Mouse (Mus musculus) Patski (cell line): ENCODE measurements around the gene Chrne. TPM values are rescaled to one million over a fixed set of nuclear protein-coding genes. Genes with fewer than 3 reads are reported as not detected.
A peak's percentile ranks its signal among the peaks of the same experiment; 100 is the strongest.

Source experiments
- ATAC-seq: fragments of 100-300 bp; one replicate; pipeline ENCODE4 v1.8.0; 2021
- CTCF ChIA-PET: fragments of 350-600 bp; sonication (Branson Sonifier 250); formaldehyde crosslinking; loops from one replicate; lab custom pipeline; 2022; ENCODE audit warnings: inconsistent platforms; lab: Charles Lee
- POLR2A ChIA-PET: fragments of 350-600 bp; sonication (Branson Sonifier 250); formaldehyde crosslinking; loops from one replicate; lab custom pipeline; 2022; ENCODE audit warnings: antibody characterized with exemption, inconsistent platforms; lab: Charles Lee
- DNase-seq: peaks from one replicate; pipeline ENCODE4 v3.0.0-alpha.2; 2011; ENCODE audit warnings: low read depth, low spot score
- H3K27me3 ChIP-seq: fragments of 371-371 bp; one replicate; pipeline ENCODE4 v1.5.1; 2021
- CTCF ChIP-seq: fragments of 100-300 bp; IDR thresholded peaks from one replicate; pipeline ENCODE4 v1.5.1; 2021
- in situ Hi-C: fragments of 300-500 bp; cut with MboI; formaldehyde crosslinking; loops from 3 replicates; pipeline ENCODE4 v1.11.1; 2018; ENCODE audit warnings: low pct_unique_long_range_greater_than_20kb, mixed read lengths
- polyA plus RNA-seq: library from polyadenylated mRNA; unstranded; gene quantifications from one replicate; pipeline ENCODE4 v1.2.3, GENCODE M21; 2021

The Chrne gene
- polyA plus RNA-seq, 1 experiment from 2014 or later = not detected

DNA sequence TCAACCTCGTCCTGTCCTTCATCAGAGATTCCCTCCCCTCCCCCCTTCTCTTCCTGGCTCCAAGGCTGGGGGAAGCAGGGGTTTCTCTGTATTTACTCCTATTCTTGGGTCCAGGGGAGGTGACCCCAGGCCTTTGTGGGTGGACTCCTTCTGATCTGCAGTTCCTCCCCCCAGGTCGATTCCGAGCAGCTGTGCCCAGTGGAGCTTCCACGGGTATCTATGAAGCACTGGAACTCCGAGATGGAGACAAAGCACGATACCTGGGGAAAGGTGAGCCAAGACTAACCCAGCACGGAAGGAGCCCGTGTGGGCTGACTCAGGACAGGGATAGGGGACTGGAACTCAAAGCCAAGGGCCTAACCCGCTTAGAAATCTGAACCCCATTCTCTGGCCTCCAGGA, 39.0 kb upstream of the Chrne start:
- no peak for TF ChIP-seq CTCF
- POLR2A ChIA-PET = interaction anchor here (6.4 kb wide), 1 partner anchor 10 kb away, joined by 52 read pairs; the partner anchor contains the start of gene Spag7
- H3K27me3 ChIP-seq = no peaks in the 10 kb centered on the region
- no peak for ATAC-seq
- no peak for DNase-seq
- CTCF ChIA-PET = no interaction called here
- in situ Hi-C loops = no loop called here

DNA sequence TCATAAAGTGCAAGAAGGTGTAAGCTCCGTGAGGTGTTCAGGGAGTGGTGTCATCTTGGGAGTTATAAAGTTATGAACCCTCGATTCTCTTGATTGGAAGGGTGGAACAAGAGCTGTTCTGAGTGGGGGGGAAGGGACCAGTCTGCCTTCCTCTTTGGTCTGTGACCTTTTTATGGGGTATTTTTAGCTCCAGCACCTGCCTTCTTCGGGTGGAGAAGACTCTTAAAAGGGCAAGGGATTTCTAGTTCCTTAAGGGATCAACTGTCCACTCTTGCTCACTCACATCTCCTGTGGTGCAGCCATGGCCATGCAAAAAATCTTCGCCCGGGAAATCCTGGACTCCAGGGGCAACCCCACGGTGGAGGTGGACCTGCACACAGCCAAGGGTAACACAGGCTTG, 38.6 kb upstream of the Chrne start:
- DNase-seq = no peak
- TF ChIP-seq CTCF = no peak
- POLR2A ChIA-PET = interaction anchor here (6.4 kb wide), 1 partner anchor 10 kb away, joined by 52 read pairs; the partner anchor contains the start of gene Spag7
- ATAC-seq = no peak
- CTCF ChIA-PET = interaction anchor here (2.0 kb wide), 1 partner anchor 8 kb away, joined by 7 read pairs; no protein-coding TSS in a partner anchor
- in situ Hi-C loops = no loop called here
- no peaks in the 10 kb centered on the region for H3K27me3 ChIP-seq

DNA sequence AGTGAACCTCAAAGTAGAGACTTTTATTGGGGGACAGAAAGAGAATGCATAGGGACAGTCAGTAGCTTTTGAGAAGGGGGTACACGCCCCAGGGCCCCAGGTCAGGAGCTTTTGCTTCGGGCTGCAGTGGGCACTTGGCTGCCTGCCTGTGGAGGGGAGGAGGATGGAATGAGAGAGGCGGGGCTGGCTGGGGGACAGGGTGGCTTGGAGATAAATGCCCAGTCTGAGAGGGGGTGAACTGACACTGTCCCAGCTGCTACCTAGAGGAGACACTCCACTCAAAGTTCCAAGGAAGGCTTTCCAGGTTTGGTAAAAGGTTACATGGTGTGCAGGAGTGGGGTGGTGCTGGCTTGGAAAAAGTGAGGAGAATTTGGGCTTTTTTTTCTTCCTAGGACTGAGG, 37.9 kb upstream of the Chrne start, which contains the start of gene Eno3:
Gene Eno3, plus strand, starts transcription at position 239 of the 400 bp plus-strand sequence.
- in situ Hi-C loops = no loop called here
- no peak for TF ChIP-seq CTCF
- no peak for ATAC-seq
- POLR2A ChIA-PET = interaction anchor here (6.4 kb wide), 1 partner anchor 11 kb away, joined by 52 read pairs; the partner anchor contains the start of gene Spag7
- CTCF ChIA-PET = interaction anchor here (1.0 to 2.0 kb wide), 2 partner anchors 9 to 11 kb away, joined by 3 to 7 read pairs; no protein-coding TSS in a partner anchor
- H3K27me3 ChIP-seq = no peaks in the 10 kb centered on the region
- DNase-seq = no peak

DNA sequence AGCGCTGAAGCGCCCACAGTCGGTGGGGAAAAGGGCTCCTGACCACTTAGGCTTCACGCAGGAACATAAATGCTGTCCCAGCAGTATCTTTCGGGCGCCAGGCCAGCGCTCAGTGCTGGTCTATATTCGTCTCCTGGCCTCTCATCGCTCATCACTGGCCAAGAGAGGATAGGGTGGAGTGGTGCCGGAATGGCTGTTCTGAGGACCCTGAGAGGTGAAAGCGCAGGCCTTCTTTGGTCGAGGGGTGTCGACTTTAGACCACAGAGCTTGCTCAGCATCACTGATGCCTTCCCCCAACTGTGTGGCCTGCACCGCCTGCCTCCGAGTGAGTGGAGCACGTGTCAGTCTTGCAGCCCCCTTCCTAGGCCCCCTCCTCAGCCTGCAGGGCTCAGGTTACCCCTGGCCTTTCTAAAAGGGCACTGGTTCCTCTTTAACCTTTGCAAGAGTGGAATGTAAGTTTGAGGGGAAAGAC, 37.5 kb upstream of the Chrne start:
- H3K27me3 ChIP-seq = no peaks in the 10 kb centered on the region
- no peak for ATAC-seq
- POLR2A ChIA-PET = interaction anchor here (1.8 to 6.4 kb wide), 2 partner anchors 9 to 11 kb away, joined by 3 to 52 read pairs; partner anchors contain the start of genes Rnf167, Slc25a11 and Spag7
- CTCF ChIA-PET = interaction anchor here (1.0 to 2.0 kb wide), 2 partner anchors 9 to 12 kb away, joined by 3 to 7 read pairs; no protein-coding TSS in a partner anchor
- DNase-seq = no peak
- in situ Hi-C loops = no loop called here
- TF ChIP-seq CTCF = no peak

DNA sequence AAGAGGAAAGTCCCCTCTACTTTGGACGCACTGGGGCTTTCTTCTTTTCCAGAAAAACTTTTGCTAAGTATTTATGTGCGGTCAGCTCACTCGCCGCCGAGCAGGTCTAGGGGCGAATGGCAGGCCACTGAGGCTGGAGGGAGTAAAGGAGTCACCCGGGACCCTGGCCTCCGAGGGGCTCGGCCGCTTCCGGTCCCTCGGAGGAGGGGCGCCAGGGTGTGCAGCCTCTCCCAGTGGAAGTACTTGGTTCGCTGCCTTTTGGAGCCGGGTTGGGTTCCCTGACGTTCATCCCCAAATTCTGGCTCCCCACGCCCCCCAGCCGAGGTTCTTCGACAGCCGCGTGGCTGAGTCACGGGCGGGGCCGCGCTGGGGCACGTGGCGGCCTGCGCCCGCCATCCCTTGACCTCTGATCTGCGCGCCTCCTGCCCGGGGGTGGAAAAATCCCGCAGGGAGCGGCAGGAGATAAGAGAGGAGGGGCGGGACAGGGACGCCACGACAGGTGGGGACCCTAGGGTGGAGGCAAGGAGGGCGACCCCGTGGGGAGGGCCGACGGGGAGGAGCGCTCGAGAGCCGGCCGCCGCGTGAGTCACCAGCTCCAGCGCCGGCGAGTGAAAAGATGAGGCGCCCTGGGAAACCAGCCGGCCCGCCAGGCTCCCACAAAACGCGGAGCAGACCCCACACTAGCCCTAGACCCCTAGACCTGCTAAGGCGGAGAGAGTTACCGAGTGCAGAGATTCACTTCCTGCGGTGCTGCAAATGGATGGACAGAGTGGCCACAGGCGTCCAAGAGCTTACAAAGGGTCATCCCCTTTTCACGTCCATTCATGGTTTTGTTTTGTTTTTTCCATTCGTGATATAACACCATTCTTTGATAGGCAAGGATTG, 36.8 kb upstream of the Chrne start:
- ChIA-PET CTCF (interaction anchor here (1.0 to 2.0 kb wide), 2 partner anchors 10 to 12 kb away, joined by 3 to 7 read pairs; no protein-coding TSS in a partner anchor), POLR2A (interaction anchor here (0.6 to 6.4 kb wide), 3 partner anchors 9 to 734 kb away, joined by 3 to 52 read pairs (median 5); partner anchors contain the start of genes Eif5a, Rnf167, Slc25a11 and Spag7)
- DNase-seq (no peak), ATAC-seq (peak; percentile 18)
- no peaks in the 10 kb centered on the region for H3K27me3 ChIP-seq
- in situ Hi-C loops = no loop called here
- TF ChIP-seq CTCF = no peak

DNA sequence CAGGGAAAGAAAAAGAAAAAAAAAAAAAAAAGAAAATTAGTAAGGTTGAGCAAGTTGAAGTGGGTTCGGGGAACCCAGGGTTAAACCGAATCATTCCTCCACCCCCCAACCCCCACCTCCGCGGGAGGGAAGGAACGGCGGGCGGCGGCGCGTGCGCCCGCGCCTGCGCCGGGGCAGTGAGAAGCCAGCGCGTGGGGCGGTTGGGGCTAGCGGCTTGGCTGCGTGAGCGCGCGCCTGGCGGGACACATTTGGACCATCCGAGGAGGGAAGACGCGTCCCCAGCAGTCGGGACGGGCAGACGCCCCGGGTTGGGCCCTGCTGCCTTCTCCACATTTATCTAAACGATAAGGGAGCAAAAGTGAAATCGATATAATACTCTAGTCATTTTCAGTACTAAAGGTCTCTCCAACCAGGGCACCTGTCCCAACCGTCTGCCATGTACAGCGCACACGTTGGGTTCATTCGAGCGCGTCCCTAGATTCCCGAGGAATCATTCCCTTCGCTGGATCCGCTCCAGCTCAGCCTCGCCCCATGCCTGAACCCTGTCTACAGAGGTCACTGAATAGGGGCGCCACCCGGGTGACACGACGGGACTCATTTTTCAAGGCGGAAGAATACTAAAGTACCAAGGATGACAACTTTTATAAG, 36.0 kb upstream of the Chrne start:
- POLR2A ChIA-PET = interaction anchor here (1.8 to 6.4 kb wide), 2 partner anchors 8 to 13 kb away, joined by 3 to 52 read pairs; partner anchors contain the start of genes Rnf167, Slc25a11 and Spag7
- in situ Hi-C loops = no loop called here
- DNase-seq = no peak

DNA sequence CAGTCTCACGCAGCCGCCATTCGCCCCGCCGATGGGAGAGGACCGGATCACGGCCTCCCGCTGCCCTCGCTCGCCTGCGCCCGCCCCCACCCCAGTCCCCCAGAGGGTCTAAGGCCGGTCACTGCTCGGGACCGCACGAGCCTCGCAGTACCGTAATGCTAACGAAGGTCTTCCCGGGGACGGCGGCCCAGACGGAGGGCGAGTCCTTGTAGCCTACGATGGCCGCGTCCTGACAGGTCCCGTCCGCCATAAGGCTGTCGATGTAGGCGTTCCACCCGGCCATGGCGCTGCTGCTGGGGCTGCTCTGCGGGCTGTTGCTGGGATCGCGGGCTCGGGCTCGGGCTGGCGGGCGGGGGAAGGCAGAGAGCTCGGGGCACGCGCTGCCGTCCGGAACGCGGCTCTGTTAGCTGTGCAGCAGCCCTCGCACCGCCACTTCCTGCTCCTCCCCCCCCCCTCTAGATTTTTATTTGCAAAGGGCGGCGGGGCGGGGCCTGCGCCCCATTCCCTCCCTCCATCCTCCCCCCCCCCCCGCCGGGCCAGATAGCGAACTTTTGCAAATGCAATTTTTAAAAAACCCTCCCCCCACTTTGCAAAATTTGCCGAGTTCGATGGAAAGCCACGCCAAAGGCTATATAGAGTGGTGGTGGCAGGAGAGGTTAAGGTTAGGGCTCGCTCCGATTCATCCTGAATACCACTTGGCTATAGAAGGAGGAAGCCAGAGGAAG, 35.3 kb upstream of the Chrne start, which contains the start of gene Pfn1:
Gene Pfn1, minus strand, starts transcription at position 447 of the 725 bp plus-strand sequence.
- no peak for TF ChIP-seq CTCF
- no peaks in the 10 kb centered on the region for H3K27me3 ChIP-seq
- CTCF ChIA-PET = no interaction called here
- POLR2A ChIA-PET = interaction anchor here (6.4 kb wide), 1 partner anchor 13 kb away, joined by 52 read pairs; the partner anchor contains the start of gene Spag7
- in situ Hi-C loops = no loop called here
- no peak for DNase-seq
- peak; percentile 32 for ATAC-seq

More for the DNA sequence above, 36.0 kb upstream of the Chrne start:
- TF ChIP-seq CTCF = no peak
- peak; percentile 24 for ATAC-seq
- no peaks in the 10 kb centered on the region for H3K27me3 ChIP-seq
- CTCF ChIA-PET = no interaction called here

DNA sequence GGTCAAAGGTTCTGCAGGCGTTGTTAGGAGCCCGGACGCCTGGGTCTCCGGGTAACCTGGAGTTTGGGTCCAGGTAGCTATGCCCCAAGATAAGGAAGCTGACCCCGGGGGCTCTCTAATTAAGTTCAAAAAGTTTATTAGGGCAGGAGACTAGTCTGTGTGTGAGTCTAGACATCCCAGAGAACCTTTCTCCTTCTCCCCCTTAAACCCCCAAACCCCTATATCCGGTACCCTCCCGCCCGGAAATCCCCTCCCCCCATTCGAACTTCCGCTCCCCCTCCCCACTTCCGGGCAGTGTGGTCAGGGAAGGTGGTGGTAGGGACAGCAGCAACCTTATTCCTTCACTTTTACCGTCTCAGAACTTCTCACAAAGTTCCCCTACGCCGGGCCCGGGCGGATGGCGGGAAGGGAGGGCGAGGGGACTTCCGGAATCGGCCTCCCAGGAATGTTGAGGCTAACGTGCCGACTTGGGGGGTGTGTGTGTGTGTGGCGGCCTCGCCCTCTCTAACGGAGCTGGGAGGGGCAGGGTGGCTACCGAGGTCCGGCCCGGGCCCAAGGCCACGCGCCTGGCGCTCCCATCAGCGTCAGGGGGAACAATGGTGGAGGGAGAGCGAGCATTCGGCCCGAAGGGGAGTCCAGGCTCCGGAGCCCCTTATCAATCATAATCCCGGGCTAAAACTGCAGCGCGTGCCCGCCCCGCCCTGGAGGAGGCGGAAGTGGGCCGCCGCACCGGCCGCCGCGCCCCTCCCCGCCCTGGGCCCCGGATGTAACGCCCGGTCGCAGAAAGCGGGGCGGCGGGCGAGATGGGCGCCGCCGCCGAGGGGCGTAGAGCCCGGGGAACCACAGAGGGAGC, 34.6 kb upstream of the Chrne start:
- TF ChIP-seq CTCF = no peak
- no peak for DNase-seq
- in situ Hi-C loops = no loop called here
- ATAC-seq = peak; percentile 12
- ChIA-PET CTCF (no interaction called here), POLR2A (interaction anchor here (3.1 to 6.4 kb wide), 2 partner anchors 14 to 15 kb away, joined by 15 to 52 read pairs; partner anchors contain the start of gene Spag7)
- H3K27me3 ChIP-seq = no peaks in the 10 kb centered on the region
